ENCODE assay signal across 13 mouse cellular contexts in genomic region chr7:65977286-65977685, GRCm38 (mm10).
"Had no signal": no experiment of that assay in that cellular context is flagged by ENCODE, and none has a peak within 500 bp of the region (broad histone marks: within the 10 kb centered on the region; RNA-seq: fewer than 3 reads in every experiment).

No protein-coding gene starts in this region.

- H3K27ac ChIP-seq: left cerebral cortex, adult 2 months; liver, embryonic 13.5 days; stomach, postnatal 0 days had no signal

- H3K36me3 ChIP-seq: liver, embryonic 13.5 days had no signal

- DNase-seq: kidney, postnatal 10 days; kidney, postnatal 36 days; layer of hippocampus, postnatal 36 days; liver, embryonic 13.5 days; lung, adult 2 months; lung, postnatal 14 days; lung, postnatal 4 days; midbrain, embryonic 14.5 days; thymus, adult 2 months; thymus, postnatal 25 days had no signal

- H3K4me2 ChIP-seq: liver, embryonic 13.5 days; midbrain, embryonic 11.5 days had no signal

- H3K4me3 ChIP-seq: left cerebral cortex, adult 2 months; liver, embryonic 13.5 days had no signal

- H3K9me3 ChIP-seq: liver, embryonic 13.5 days had no signal

- H3K4me1 ChIP-seq: liver, embryonic 13.5 days had no signal

- H3K9ac ChIP-seq: liver, embryonic 13.5 days had no signal

- H3K27me3 ChIP-seq: liver, embryonic 13.5 days had no signal
